Mouse (Mus musculus): ENCODE results near the gene Mib2. TPM values are rescaled to one million over a fixed set of nuclear protein-coding genes. Genes with fewer than 3 reads are reported as not detected.

The Mib2 gene
- polyA plus RNA-seq, 1 experiment from 2014 or later = 36.8 TPM

DNA sequence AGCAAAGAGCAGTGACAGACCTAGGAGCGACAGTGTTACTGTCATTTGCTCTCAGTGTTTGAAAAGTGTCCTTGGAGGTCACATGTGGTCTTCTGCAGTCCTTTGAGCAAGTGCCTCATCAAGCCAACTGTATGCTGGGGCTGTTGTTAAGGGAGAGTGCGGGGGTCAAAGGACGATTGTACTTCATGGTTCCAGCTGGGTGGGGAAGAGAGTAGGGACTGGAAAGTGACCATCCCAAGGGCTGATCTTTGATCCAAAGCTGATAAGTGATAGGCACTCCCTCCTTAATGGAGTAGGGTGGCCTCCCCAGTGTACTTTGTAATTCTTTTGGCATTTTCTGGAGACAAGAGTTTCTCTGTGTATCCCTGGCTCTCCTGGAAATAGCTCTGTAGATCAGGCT, 57.1 kb downstream of the Mib2 start:
- Histone ChIP-seq H3K4me2 (replicated peaks) (no peak overlapping the region), H3K36me3 (peaks cover 68% of the 10 kb centered on the region), H3K9me3 (replicated peaks) (no peaks in the 10 kb centered on the region), H3K4me3 (replicated peaks) (no peak overlapping the region), H3K4me1 (no peaks in the 10 kb centered on the region), H3K9ac (no peak overlapping the region), H3K27ac (replicated peaks) (no peak overlapping the region), H3K27me3 (no peaks in the 10 kb centered on the region)
- ATAC-seq (ENCODE audit: insufficient number of reproducible peaks, low FRiP score, low TSS enrichment, low read depth) = no peak
- 94% methylated on average over 3 of the region's 3 CpGs for WGBS

DNA sequence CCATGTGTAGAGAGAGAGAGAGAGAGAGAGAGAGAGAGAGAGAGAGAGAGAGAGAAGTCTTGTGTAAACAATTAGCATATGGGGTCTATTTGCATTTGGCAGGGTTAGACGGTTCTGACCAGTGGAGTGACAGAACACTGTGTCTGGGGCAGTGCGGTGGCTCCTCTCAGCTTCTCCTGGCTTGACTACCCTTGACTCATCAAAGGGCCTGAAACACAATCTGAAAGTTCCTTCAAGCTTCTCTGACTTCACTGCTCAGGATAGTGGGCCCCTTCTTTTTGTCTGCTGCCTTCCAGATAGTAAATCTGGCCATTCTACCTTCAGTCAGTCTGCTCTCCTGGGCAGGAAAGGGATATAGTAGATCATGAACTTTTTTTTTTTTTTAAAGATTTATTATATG, 62.2 kb downstream of the Mib2 start:
- 63% methylated on average over 2 of the region's 2 CpGs for WGBS
- Histone ChIP-seq H3K9ac (no peak overlapping the region), H3K4me1 (peaks cover 10% of the 10 kb centered on the region), H3K27me3 (no peaks in the 10 kb centered on the region), H3K27ac (replicated peaks) (no peak overlapping the region), H3K36me3 (peaks cover 33% of the 10 kb centered on the region), H3K4me3 (replicated peaks) (no peak overlapping the region), H3K9me3 (replicated peaks) (no peaks in the 10 kb centered on the region), H3K4me2 (replicated peaks) (no peak overlapping the region)
- no peak for ATAC-seq (ENCODE audit: insufficient number of reproducible peaks, low FRiP score, low TSS enrichment, low read depth)

DNA sequence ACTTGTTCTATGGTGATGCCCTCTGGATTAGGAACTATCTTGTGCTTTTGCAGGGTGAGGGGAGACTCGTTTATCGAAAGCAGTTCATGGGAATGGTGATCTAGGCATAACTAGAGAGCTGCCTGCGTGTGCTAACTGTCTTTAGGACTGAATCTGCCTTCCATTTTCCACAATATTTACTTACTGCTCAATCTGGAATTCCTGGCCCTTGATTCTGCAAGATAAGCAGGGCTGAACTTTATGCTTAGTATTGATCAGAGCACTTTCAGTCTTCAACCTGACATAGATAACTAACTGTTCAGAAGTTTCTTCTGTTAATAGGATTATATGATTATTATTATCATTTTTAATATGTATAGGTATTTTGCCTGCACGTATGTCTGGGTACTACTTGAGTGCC, 63.9 kb downstream of the Mib2 start:
- H3K9me3 ChIP-seq (replicated peaks) = no peaks in the 10 kb centered on the region
- no peak overlapping the region for H3K4me2 ChIP-seq (replicated peaks)
- H3K4me3 ChIP-seq (replicated peaks) = no peak overlapping the region
- H3K4me1 ChIP-seq = peaks cover 15% of the 10 kb centered on the region
- H3K27ac ChIP-seq (replicated peaks) = no peak overlapping the region
- H3K27me3 ChIP-seq = no peaks in the 10 kb centered on the region
- 87% methylated on average over 4 of the region's 4 CpGs for WGBS
- no peak overlapping the region for H3K9ac ChIP-seq
- no peak for ATAC-seq (ENCODE audit: insufficient number of reproducible peaks, low FRiP score, low TSS enrichment, low read depth)
- H3K36me3 ChIP-seq = peaks cover 19% of the 10 kb centered on the region

Other genes with a start within 250 kb of the Mib2 start
- gene Tmem52, start 200.1 kb downstream of the Mib2 start, polyA plus RNA-seq (2015; fragmentation: Nextera tagmentation; extraction: Ambion mirVana) = 1.2 and 1.3 TPM in 2 replicates
- gene Gnb1, start 177.8 kb downstream of the Mib2 start, polyA plus RNA-seq (2015; fragmentation: Nextera tagmentation; extraction: Ambion mirVana) = 445 and 456 TPM in 2 replicates
- gene Nadk, start 106.8 kb downstream of the Mib2 start, polyA plus RNA-seq (2015; fragmentation: Nextera tagmentation; extraction: Ambion mirVana) = 83.0 and 88.5 TPM in 2 replicates
- 7.7 and 9.3 TPM in 2 replicates for gene Slc35e2, start 67.8 kb downstream of the Mib2 start, polyA plus RNA-seq (2015; fragmentation: Nextera tagmentation; extraction: Ambion mirVana)
- 62.1 and 65.6 TPM in 2 replicates for gene Cdk11b, start 44.3 kb downstream of the Mib2 start, polyA plus RNA-seq (2015; fragmentation: Nextera tagmentation; extraction: Ambion mirVana)
- gene Gm10563, start 23.8 kb downstream of the Mib2 start, polyA plus RNA-seq (2015; fragmentation: Nextera tagmentation; extraction: Ambion mirVana) = not detected in 2 replicates
- gene Mmp23, start 15.8 kb downstream of the Mib2 start, polyA plus RNA-seq (2015; fragmentation: Nextera tagmentation; extraction: Ambion mirVana) = 38.5 and 39.0 TPM in 2 replicates
- gene Fndc10, start 25.1 kb upstream of the Mib2 start, polyA plus RNA-seq (2015; fragmentation: Nextera tagmentation; extraction: Ambion mirVana) = 13.5 and 13.9 TPM in 2 replicates
- gene Ssu72, start 35.6 kb upstream of the Mib2 start, polyA plus RNA-seq (2015; fragmentation: Nextera tagmentation; extraction: Ambion mirVana) = 135 and 140 TPM in 2 replicates
- gene Tmem240, start 65.6 kb upstream of the Mib2 start, polyA plus RNA-seq (2015; fragmentation: Nextera tagmentation; extraction: Ambion mirVana) = 1.6 and 2.2 TPM in 2 replicates
- 84.9 and 89.9 TPM in 2 replicates for gene Atad3a, start 91.9 kb upstream of the Mib2 start, polyA plus RNA-seq (2015; fragmentation: Nextera tagmentation; extraction: Ambion mirVana)
- 14.2 and 17.4 TPM in 2 replicates for gene Vwa1, start 105.5 kb upstream of the Mib2 start, polyA plus RNA-seq (2015; fragmentation: Nextera tagmentation; extraction: Ambion mirVana)
- 0.76 and 1.2 TPM in 2 replicates for gene Tmem88b, start 116.7 kb upstream of the Mib2 start, polyA plus RNA-seq (2015; fragmentation: Nextera tagmentation; extraction: Ambion mirVana)
- gene Ankrd65, start 121.2 kb upstream of the Mib2 start, polyA plus RNA-seq (2015; fragmentation: Nextera tagmentation; extraction: Ambion mirVana) = 0.29 and 0.71 TPM in 2 replicates
- gene Mrpl20, start 133.7 kb upstream of the Mib2 start, polyA plus RNA-seq (2015; fragmentation: Nextera tagmentation; extraction: Ambion mirVana) = 175 and 191 TPM in 2 replicates
- gene Ccnl2, start 143.3 kb upstream of the Mib2 start, polyA plus RNA-seq (2015; fragmentation: Nextera tagmentation; extraction: Ambion mirVana) = 198 and 206 TPM in 2 replicates
- 142 TPM in 2 replicates for gene Aurkaip1, start 162.1 kb upstream of the Mib2 start, polyA plus RNA-seq (2015; fragmentation: Nextera tagmentation; extraction: Ambion mirVana)
- 137 and 141 TPM in 2 replicates for gene Mxra8, start 170.5 kb upstream of the Mib2 start, polyA plus RNA-seq (2015; fragmentation: Nextera tagmentation; extraction: Ambion mirVana)
- 10.0 and 12.2 TPM in 2 replicates for gene Dvl1, start 178.2 kb upstream of the Mib2 start, polyA plus RNA-seq (2015; fragmentation: Nextera tagmentation; extraction: Ambion mirVana)
- gene Tas1r3, start 194.2 kb upstream of the Mib2 start, polyA plus RNA-seq (2015; fragmentation: Nextera tagmentation; extraction: Ambion mirVana) = 0.48 and 0.56 TPM in 2 replicates
- 18.0 and 20.1 TPM in 2 replicates for gene Cptp, start 200.2 kb upstream of the Mib2 start, polyA plus RNA-seq (2015; fragmentation: Nextera tagmentation; extraction: Ambion mirVana)
- gene Ints11, start 200.3 kb upstream of the Mib2 start, polyA plus RNA-seq (2015; fragmentation: Nextera tagmentation; extraction: Ambion mirVana) = 71.7 and 73.1 TPM in 2 replicates
- 62.6 and 63.6 TPM in 2 replicates for gene Pusl1, start 222.6 kb upstream of the Mib2 start, polyA plus RNA-seq (2015; fragmentation: Nextera tagmentation; extraction: Ambion mirVana)
- 25.1 and 26.2 TPM in 2 replicates for gene Acap3, start 222.6 kb upstream of the Mib2 start, polyA plus RNA-seq (2015; fragmentation: Nextera tagmentation; extraction: Ambion mirVana)

Data from embryonic facial prominence, embryonic 15.5 days (tissue).